Mouse (Mus musculus) adrenal gland, adult (tissue): Measurements from ENCODE around the gene Gtf3a.
"Not testable (repeated sequence)": the region's sequence is repeated elsewhere in the genome, so short reads cannot be mapped to it uniquely, and the experiment has no call there.

ENCODE experiments used
- DNase-seq, 2 experiments: peaks; one replicate each; pipeline ENCODE4 v3.0.0; 2022 to 2023; ENCODE audit warnings: low spot score in 1 of 2; ENCODE audit not compliant: inconsistent age in 2 of 2

Gtf3a gene

GRCm38 (mm10) chr5:146948508-146949088 is at the start of gene Gtf3a:
Gene Gtf3a (plus strand): TSS chr5:146948657.
- DNase-seq = peak; percentile 79 to 87

- no peak for DNase-seq
Observed at GRCm38 (mm10) chr5:146900331-146900730, 48.1 kb upstream of the Gtf3a start.

- peak in 1 of 2 experiments; percentile 36 for DNase-seq
Observed at GRCm38 (mm10) chr5:146901501-146901900, 47.0 kb upstream of the Gtf3a start.

- DNase-seq = peak; percentile 64 to 90
Observed at GRCm38 (mm10) chr5:146904404-146904803, 44.1 kb upstream of the Gtf3a start.

DNA sequence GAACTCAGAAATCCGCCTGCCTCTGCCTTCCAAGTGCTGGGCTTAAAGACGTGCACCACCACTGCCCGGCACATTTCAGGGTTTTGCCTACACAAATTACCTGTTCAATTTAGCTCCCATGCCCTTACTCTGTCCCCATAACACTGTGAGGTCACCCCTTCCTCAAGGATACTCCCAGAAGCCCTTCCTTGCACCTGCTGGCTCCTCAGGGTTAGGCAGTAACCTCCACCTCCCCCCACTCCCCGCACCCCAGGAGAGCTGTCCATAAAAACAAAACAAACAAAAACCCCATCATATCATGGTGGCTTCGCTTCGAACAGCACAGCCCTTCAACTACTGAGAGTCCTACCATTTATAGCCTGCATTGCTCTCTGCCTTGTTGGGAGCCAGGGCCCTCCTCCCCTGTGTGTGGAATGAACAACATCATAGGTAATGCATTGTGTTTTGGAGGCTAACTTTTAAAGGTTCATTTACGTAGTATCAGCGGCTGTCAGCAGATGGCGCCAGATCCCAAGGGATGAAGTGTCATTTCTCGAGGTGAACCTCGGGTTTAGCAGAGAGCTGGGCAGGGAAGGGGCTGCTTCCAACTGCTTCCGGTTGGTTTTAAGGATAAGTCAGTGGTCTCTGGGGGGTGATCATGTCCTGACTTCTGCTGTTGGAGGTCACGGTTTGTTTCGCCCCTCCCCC is 42.8 kb upstream of the Gtf3a start:
- DNase-seq = peak; percentile 59 to 89

DNA sequence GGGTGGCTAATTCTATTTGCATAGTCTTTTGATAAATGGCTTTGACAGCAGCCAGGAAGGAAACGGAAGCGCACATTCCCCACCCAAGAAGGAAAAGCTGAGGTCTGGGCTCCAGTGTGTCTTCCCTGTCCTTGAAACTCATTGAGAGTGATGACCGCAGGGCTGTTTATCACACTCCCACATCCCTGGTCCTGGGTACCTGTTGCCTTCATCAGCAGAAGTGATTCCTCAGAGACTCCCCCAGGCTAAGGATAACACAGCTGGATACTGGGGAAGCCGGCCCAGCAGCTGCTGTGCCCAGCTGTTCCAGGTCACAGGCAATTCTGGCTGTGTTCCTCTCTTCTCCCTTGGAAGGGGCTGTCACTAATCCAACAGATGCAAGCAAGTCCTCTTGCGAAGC is 40.9 kb upstream of the Gtf3a start:
- peak in 1 of 2 experiments; percentile 36 for DNase-seq

GRCm38 (mm10) chr5:146908629-146909028 is 39.8 kb upstream of the Gtf3a start:
- no peak for DNase-seq

DNA sequence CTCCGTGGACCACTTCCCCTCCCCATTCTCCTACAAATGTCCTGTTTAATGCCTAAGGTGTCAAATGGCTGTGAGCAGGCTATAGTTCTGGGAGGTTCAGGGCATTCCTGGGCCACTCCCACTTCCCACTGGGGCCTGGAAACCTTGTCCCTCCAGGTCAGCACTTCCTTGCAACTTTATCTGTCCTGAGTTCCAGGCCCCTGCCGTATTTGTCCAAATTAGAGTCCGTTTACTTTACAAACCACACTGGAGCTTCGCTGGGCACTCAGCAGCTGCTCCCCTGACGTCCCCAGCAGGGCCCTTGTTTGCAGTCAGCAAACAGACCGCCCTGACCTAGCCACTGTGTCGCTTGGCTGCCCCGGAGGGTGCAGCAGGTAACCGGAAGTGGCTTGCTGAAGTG is 36.3 kb upstream of the Gtf3a start:
- DNase-seq = no peak

GRCm38 (mm10) chr5:146913355-146913754 is 35.1 kb upstream of the Gtf3a start:
- DNase-seq = no peak

DNA sequence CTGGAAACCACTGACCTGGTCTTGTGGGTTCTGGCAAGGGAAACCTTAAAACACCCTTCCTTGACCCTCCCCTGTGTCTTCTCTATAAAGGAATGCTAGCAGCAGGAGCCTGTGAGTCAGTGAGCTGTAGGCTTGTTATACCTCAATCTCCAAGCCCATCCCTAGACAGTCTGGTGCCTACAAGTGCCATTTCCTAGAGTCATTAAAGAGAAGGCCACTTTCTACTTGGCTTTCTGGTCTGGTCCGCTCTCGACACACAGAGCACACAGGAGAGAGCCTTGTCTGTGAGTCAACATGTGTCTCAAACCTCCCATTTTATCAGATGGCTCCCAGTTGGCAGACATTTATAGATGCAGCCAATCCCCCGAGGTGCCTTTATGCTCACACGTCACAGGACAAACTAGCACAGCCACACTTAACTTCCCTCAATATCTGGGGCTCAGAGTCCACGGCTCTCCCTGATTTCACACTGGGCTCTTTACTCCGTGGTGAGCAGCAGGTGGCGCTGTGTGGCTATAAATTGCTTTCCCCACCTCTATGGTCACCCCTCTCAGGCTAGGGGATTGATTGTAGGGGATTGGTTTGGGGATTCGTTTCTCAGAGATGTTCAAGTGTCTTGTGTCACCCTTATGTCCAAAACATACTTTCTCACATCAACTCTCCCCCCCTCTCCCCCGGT is 34.2 kb upstream of the Gtf3a start:
- peak; percentile 48 to 77 for DNase-seq

- no peak for DNase-seq
Observed at GRCm38 (mm10) chr5:146916273-146916672, 32.2 kb upstream of the Gtf3a start.

- DNase-seq = no peak
Observed at GRCm38 (mm10) chr5:146916806-146917205, 31.7 kb upstream of the Gtf3a start.

DNA sequence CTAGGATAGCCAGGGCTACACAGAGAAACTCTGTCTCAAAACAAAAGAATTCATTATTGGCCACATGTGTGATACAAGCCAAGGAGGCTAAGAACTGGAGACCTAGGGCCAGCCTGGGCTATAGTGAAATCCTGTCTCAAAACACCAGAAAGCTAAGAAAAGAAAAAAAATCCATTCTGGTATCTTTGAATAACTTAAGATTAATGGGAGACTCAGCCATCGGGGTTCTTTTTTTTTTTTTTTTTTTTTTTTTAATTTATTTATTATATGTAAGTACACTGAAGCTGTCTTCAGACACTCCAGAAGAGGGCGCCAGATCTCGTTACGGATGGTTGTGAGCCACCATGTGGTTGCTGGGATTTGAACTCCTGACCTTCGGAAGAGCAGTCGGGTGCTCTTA is 31.1 kb upstream of the Gtf3a start:
- DNase-seq = not testable (repeated sequence)

DNA sequence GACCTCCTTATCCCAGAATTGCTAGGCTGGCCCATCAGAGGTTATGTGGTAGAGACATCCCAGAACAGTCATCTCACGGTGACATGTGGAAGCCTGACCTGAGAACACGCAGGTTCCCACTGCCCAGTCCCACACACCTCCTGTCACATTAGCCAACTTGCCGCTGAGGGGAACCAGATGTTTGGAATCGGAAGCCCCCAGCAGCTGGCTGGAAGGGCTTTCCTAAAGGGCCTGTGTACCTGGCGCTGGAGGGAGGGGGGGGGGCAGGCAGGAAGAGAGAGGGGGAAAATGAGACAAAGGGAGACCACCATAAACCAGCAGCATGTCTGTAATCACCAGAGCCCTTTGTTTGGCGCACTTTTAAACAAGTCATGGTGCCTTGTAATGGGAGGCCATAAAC is 28.6 kb upstream of the Gtf3a start:
- DNase-seq = no peak

GRCm38 (mm10) chr5:146920314-146921161 is 27.9 kb upstream of the Gtf3a start:
- DNase-seq = no peak

- no peak for DNase-seq
Observed at GRCm38 (mm10) chr5:146921224-146921623, 27.2 kb upstream of the Gtf3a start.

DNA sequence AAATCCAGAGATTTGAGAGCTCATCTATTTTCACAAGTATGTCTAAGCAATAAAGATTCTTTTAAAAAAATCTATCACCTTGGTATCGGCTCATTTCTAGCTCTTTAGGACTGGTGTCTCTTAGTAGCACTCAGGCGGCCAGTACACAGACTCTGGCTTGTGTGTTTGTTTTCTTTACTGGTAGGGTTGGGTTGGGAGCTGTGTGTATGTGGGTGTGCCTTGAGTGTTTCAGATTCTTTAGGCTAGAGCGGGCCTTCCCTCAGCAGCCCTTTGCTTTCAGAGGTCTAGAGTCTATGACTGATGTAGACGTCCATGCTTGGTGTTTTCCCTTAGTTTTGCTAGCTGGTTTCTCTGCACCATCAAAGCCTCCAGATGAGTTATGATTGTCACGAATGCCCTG is 24.9 kb upstream of the Gtf3a start:
- no peak for DNase-seq

- DNase-seq = no peak
Observed at GRCm38 (mm10) chr5:146926673-146927072, 21.8 kb upstream of the Gtf3a start.

DNA sequence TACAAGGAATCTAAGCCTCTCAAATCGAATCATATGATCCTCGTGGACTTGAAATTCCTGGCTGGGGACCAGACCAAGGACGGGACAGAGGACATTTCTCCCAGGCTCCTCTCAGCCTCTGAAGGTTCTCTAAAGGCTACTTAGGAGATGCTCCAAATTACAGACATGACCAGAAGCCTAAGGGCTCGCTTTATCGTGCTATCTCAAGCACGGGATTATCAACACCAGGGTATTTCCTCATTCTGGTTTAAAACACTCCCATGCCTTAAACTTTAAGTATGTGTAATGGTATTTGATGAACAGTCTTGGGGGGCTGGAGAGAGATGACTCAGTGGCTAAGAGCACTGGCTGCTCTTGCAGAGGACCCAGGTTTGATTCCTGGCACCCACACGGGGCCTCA is 17.0 kb upstream of the Gtf3a start:
- no peak for DNase-seq

- DNase-seq = no peak
Observed at GRCm38 (mm10) chr5:146931904-146932553, 16.4 kb upstream of the Gtf3a start.

- DNase-seq = no peak
Observed at GRCm38 (mm10) chr5:146933466-146933865, 15.0 kb upstream of the Gtf3a start.
